Mouse (Mus musculus): Measurements from ENCODE around the gene Becn1.

The Becn1 gene

DNA sequence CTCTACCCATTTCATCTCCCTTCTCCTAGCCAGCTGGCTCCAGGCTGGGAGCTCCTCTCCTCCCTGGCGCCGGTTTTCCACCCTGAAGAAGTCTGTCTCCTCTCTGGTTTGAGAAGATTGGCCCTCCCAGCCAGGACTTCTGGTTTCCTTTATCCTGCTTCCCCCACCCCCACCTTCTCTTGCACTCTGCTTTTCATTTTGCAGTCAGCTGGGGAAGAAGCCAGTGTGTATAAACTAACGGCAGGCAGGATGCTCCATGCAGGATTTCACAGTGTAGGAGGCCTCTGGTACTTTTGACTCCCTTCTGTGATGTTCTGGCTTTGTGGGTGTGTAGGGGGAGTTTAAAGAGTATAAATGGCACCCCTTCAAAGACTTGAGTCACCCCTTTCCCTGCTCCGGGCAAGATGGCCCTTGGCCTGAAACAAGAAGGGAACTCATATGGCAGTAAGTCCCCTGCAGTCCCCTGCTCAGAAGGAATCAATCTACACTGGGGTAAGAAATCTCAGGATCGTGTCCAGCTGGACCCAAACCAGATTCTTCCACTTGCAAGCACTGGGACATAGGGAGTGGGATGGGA is 63.9 kb downstream of the Becn1 start:
- DNase-seq (ENCODE audit: low read depth) = no peak

DNA sequence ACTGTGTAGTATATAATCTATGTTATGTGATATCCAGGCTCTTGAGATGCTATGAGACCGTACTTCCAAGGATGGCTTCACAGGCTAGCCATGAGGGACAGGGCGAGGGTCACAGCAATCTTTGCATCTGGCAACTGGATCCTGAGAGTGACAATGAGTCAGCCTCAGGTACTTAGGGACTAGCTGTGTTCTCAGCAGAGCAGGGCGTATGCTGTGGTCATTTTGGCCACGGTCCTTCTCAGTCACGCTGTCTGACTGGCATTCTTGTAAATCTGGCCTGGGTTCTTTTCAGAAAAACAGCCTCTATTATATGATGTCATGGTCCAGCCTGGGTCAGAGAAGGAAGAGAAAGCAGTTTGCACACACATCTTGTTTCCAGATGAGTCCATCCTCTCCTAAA is 65.3 kb downstream of the Becn1 start:
- no peak for DNase-seq (ENCODE audit: low read depth)

Measured in c-Kit-positive CD71-negative TER-119-negative erythroid progenitor cells, embryonic 14.5 days (primary cell).